Mouse (Mus musculus): ENCODE data around the gene Asb5. TPM values are rescaled to one million over a fixed set of nuclear protein-coding genes. Genes with fewer than 3 reads are reported as not detected.
"Not testable (repeated sequence)": the region's sequence is repeated elsewhere in the genome, so short reads cannot be mapped to it uniquely, and the experiment has no call there.

Asb5 gene
- polyA plus RNA-seq, 1 experiment from 2014 or later, result 8.1 TPM

GRCm38 (mm10) chr8:54508814-54509213 lies 20.6 kb upstream of the Asb5 start:
- H3K4me3 ChIP-seq, result peak overlapping the region; percentile 37
- H3K36me3 ChIP-seq, result no peaks in the 10 kb centered on the region
- WGBS, result 10% methylated on average over 9 of the region's 11 CpGs
- no peaks in the 10 kb centered on the region for H3K27me3 ChIP-seq (replicated peaks)
- no peaks in the 10 kb centered on the region for H3K9me3 ChIP-seq
- H3K4me2 ChIP-seq (replicated peaks), result peak overlapping the region; percentile 58
- ATAC-seq (ENCODE audit: low FRiP score, low read depth), result peak; percentile 66
- H3K4me1 ChIP-seq, result peaks cover 6% of the 10 kb centered on the region
- H3K9ac ChIP-seq, result peak overlapping the region; percentile 48
- H3K27ac ChIP-seq, result no peak overlapping the region

GRCm38 (mm10) chr8:54509221-54509721 lies 20.1 kb upstream of the Asb5 start:
- peaks cover 6% of the 10 kb centered on the region for H3K4me1 ChIP-seq
- H3K4me2 ChIP-seq (replicated peaks), result peak overlapping the region; percentile 58
- WGBS, result 7% methylated on average over 10 of the region's 10 CpGs
- peak; percentile 76 for ATAC-seq (ENCODE audit: low FRiP score, low read depth)
- no peaks in the 10 kb centered on the region for H3K27me3 ChIP-seq (replicated peaks)
- peak overlapping the region; percentile 37 for H3K4me3 ChIP-seq
- no peaks in the 10 kb centered on the region for H3K36me3 ChIP-seq
- no peak overlapping the region for H3K27ac ChIP-seq
- H3K9me3 ChIP-seq, result no peaks in the 10 kb centered on the region
- peak overlapping the region; percentile 48 for H3K9ac ChIP-seq

GRCm38 (mm10) chr8:54511791-54512190 lies 17.6 kb upstream of the Asb5 start:
- Histone ChIP-seq H3K4me2 (replicated peaks) (no peak overlapping the region), H3K9ac (no peak overlapping the region), H3K36me3 (no peaks in the 10 kb centered on the region), H3K4me1 (peaks cover 6% of the 10 kb centered on the region), H3K9me3 (no peaks in the 10 kb centered on the region), H3K27me3 (replicated peaks) (no peaks in the 10 kb centered on the region), H3K4me3 (no peak overlapping the region), H3K27ac (no peak overlapping the region)
- WGBS, result 88% methylated on average over 3 of the region's 3 CpGs
- no peak for ATAC-seq (ENCODE audit: low FRiP score, low read depth)

GRCm38 (mm10) chr8:54512200-54512599 lies 17.2 kb upstream of the Asb5 start:
- H3K4me2 ChIP-seq (replicated peaks); H3K4me3 ChIP-seq; H3K27ac ChIP-seq; H3K9ac ChIP-seq; H3K9me3 ChIP-seq; H3K4me1 ChIP-seq; H3K36me3 ChIP-seq; ATAC-seq (ENCODE audit: low FRiP score, low read depth); H3K27me3 ChIP-seq (replicated peaks): not testable (repeated sequence)
- 90% methylated on average over 5 of the region's 5 CpGs for WGBS

- ATAC-seq (ENCODE audit: low FRiP score, low read depth), result no peak
- H3K9me3 ChIP-seq, result no peaks in the 10 kb centered on the region
- H3K9ac ChIP-seq, result no peak overlapping the region
- H3K4me1 ChIP-seq, result no peaks in the 10 kb centered on the region
- H3K4me3 ChIP-seq, result no peak overlapping the region
- H3K36me3 ChIP-seq, result peaks cover 14% of the 10 kb centered on the region
- no peak overlapping the region for H3K27ac ChIP-seq
- H3K4me2 ChIP-seq (replicated peaks), result no peak overlapping the region
- 66% methylated on average over 10 of the region's 10 CpGs for WGBS
- H3K27me3 ChIP-seq (replicated peaks), result no peaks in the 10 kb centered on the region
These were observed 10.5 kb upstream of the Asb5 start for GRCm38 (mm10) chr8:54518756-54519460.

GRCm38 (mm10) chr8:54520516-54520915 lies 8.9 kb upstream of the Asb5 start:
- no peak overlapping the region for H3K4me2 ChIP-seq (replicated peaks)
- WGBS, result 28% methylated on average over 4 of the region's 4 CpGs
- H3K4me1 ChIP-seq, result no peaks in the 10 kb centered on the region
- no peak overlapping the region for H3K27ac ChIP-seq
- no peak overlapping the region for H3K4me3 ChIP-seq
- H3K36me3 ChIP-seq, result peaks cover 14% of the 10 kb centered on the region
- no peak for ATAC-seq (ENCODE audit: low FRiP score, low read depth)
- H3K27me3 ChIP-seq (replicated peaks), result no peaks in the 10 kb centered on the region
- H3K9ac ChIP-seq, result no peak overlapping the region
- no peaks in the 10 kb centered on the region for H3K9me3 ChIP-seq

GRCm38 (mm10) chr8:54525606-54526005 lies 3.8 kb upstream of the Asb5 start:
- Histone ChIP-seq H3K27ac (no peak overlapping the region), H3K9ac (no peak overlapping the region), H3K27me3 (replicated peaks) (no peaks in the 10 kb centered on the region), H3K4me3 (no peak overlapping the region), H3K36me3 (peaks cover 14% of the 10 kb centered on the region), H3K4me2 (replicated peaks) (no peak overlapping the region), H3K4me1 (peaks cover 11% of the 10 kb centered on the region), H3K9me3 (no peaks in the 10 kb centered on the region)
- 91% methylated on average over 2 of the region's 2 CpGs for WGBS
- ATAC-seq (ENCODE audit: low FRiP score, low read depth), result no peak

GRCm38 (mm10) chr8:54526700-54527099 lies 2.7 kb upstream of the Asb5 start:
- no peak overlapping the region for H3K4me3 ChIP-seq
- ATAC-seq (ENCODE audit: low FRiP score, low read depth), result no peak
- H3K9me3 ChIP-seq, result no peaks in the 10 kb centered on the region
- no peak overlapping the region for H3K4me2 ChIP-seq (replicated peaks)
- H3K27ac ChIP-seq, result no peak overlapping the region
- H3K4me1 ChIP-seq, result peaks cover 11% of the 10 kb centered on the region
- H3K36me3 ChIP-seq, result peaks cover 8% of the 10 kb centered on the region
- no peaks in the 10 kb centered on the region for H3K27me3 ChIP-seq (replicated peaks)
- 93% methylated on average over 6 of the region's 6 CpGs for WGBS
- no peak overlapping the region for H3K9ac ChIP-seq

- WGBS, result 73% methylated on average over 7 of the region's 7 CpGs
- Histone ChIP-seq H3K4me3 (peak overlapping the region; percentile 85), H3K27ac (no peak overlapping the region), H3K9me3 (no peaks in the 10 kb centered on the region), H3K4me1 (peaks cover 11% of the 10 kb centered on the region), H3K9ac (peak overlapping the region; percentile 87), H3K36me3 (no peaks in the 10 kb centered on the region), H3K4me2 (replicated peaks) (peak overlapping the region; percentile 64), H3K27me3 (replicated peaks) (no peaks in the 10 kb centered on the region)
- ATAC-seq (ENCODE audit: low FRiP score, low read depth), result no peak
These were observed 809 bp upstream of the Asb5 start for GRCm38 (mm10) chr8:54528571-54528970.

- H3K9me3 ChIP-seq, result no peaks in the 10 kb centered on the region
- ATAC-seq (ENCODE audit: low FRiP score, low read depth), result no peak; the same call in 1 of the 2 replicates
- H3K27me3 ChIP-seq (replicated peaks), result no peaks in the 10 kb centered on the region
- no peaks in the 10 kb centered on the region for H3K36me3 ChIP-seq
- no peak overlapping the region for H3K27ac ChIP-seq
- no peak overlapping the region for H3K4me3 ChIP-seq
- 84% methylated on average over 5 of the region's 5 CpGs for WGBS
- H3K4me2 ChIP-seq (replicated peaks), result no peak overlapping the region
- no peaks in the 10 kb centered on the region for H3K4me1 ChIP-seq
- H3K9ac ChIP-seq, result no peak overlapping the region
These were observed 5.8 kb downstream of the Asb5 start for GRCm38 (mm10) chr8:54535172-54535571.

GRCm38 (mm10) chr8:54537285-54537684 lies 7.9 kb downstream of the Asb5 start:
- H3K4me3 ChIP-seq, result no peak overlapping the region
- ATAC-seq (ENCODE audit: low FRiP score, low read depth), result no peak
- no peaks in the 10 kb centered on the region for H3K27me3 ChIP-seq (replicated peaks)
- no peaks in the 10 kb centered on the region for H3K9me3 ChIP-seq
- no peak overlapping the region for H3K9ac ChIP-seq
- no peak overlapping the region for H3K27ac ChIP-seq
- no peak overlapping the region for H3K4me2 ChIP-seq (replicated peaks)
- WGBS, result 93% methylated on average over 3 of the region's 3 CpGs
- H3K4me1 ChIP-seq, result no peaks in the 10 kb centered on the region
- H3K36me3 ChIP-seq, result no peaks in the 10 kb centered on the region

- Histone ChIP-seq H3K4me2 (replicated peaks) (no peak overlapping the region), H3K9me3 (no peaks in the 10 kb centered on the region), H3K9ac (no peak overlapping the region), H3K36me3 (no peaks in the 10 kb centered on the region), H3K27me3 (replicated peaks) (no peaks in the 10 kb centered on the region), H3K27ac (no peak overlapping the region), H3K4me3 (no peak overlapping the region), H3K4me1 (no peaks in the 10 kb centered on the region)
- 72% methylated on average over 1 of the region's 1 CpGs for WGBS
- ATAC-seq (ENCODE audit: low FRiP score, low read depth), result no peak
These were observed 12.0 kb downstream of the Asb5 start for GRCm38 (mm10) chr8:54541331-54541730.

GRCm38 (mm10) chr8:54548383-54548782 lies 19.0 kb downstream of the Asb5 start:
- Histone ChIP-seq H3K4me1 (no peaks in the 10 kb centered on the region), H3K4me2 (replicated peaks) (no peak overlapping the region), H3K9me3 (no peaks in the 10 kb centered on the region), H3K9ac (no peak overlapping the region), H3K27me3 (replicated peaks) (no peaks in the 10 kb centered on the region), H3K27ac (no peak overlapping the region), H3K4me3 (no peak overlapping the region), H3K36me3 (no peaks in the 10 kb centered on the region)
- 82% methylated on average over 6 of the region's 6 CpGs for WGBS
- ATAC-seq (ENCODE audit: low FRiP score, low read depth), result no peak

Data from neural tube, embryonic 12.5 days (tissue).